Comparison of ENCODE assay signal across 34 mouse cellular contexts in genomic region chr2:31663804-31664180, GRCm38 (mm10). TPM values are rescaled to one million over a fixed set of nuclear protein-coding genes. Genes with fewer than 3 reads are reported as not detected.
"Had no signal": no experiment of that assay in that cellular context is flagged by ENCODE, and none has a peak within 500 bp of the region (broad histone marks: within the 10 kb centered on the region; RNA-seq: fewer than 3 reads in every experiment).

No protein-coding gene starts in this region.

- H3K4me2 ChIP-seq: embryonic facial prominence, embryonic 12.5 days; embryonic facial prominence, embryonic 13.5 days; embryonic facial prominence, embryonic 15.5 days; forebrain, embryonic 12.5 days; forebrain, embryonic 13.5 days; forebrain, embryonic 15.5 days had no signal

- H3K36me3 ChIP-seq: embryonic facial prominence, embryonic 10.5 days; embryonic facial prominence, embryonic 12.5 days; embryonic facial prominence, embryonic 13.5 days; embryonic facial prominence, embryonic 15.5 days; forebrain, embryonic 10.5 days; forebrain, embryonic 12.5 days; forebrain, embryonic 15.5 days had no signal

- ATAC-seq: forebrain, embryonic 13.5 days; forebrain, embryonic 14.5 days; forebrain, embryonic 15.5 days; forebrain, embryonic 16.5 days; forebrain, postnatal 0 days had no signal

- H3K4me3 ChIP-seq: embryonic facial prominence, embryonic 10.5 days; embryonic facial prominence, embryonic 12.5 days; embryonic facial prominence, embryonic 13.5 days; embryonic facial prominence, embryonic 15.5 days; erythroblast, embryonic 14.5 days; forebrain, embryonic 10.5 days; forebrain, embryonic 12.5 days; forebrain, embryonic 13.5 days; forebrain, embryonic 15.5 days; gastrocnemius, adult 2 months had no signal

- H3K4me1 ChIP-seq: embryonic facial prominence, embryonic 12.5 days; embryonic facial prominence, embryonic 13.5 days; embryonic facial prominence, embryonic 15.5 days; forebrain, embryonic 10.5 days; forebrain, embryonic 12.5 days; forebrain, embryonic 13.5 days; forebrain, embryonic 15.5 days had no signal

- DNase-seq: cerebellum, adult 18-20 months; cerebellum, adult 2 months; cerebellum, adult 8-10 months; cerebellum, adult 9-10 months; cerebellum, adult 9-11 months; cerebellum, postnatal 10 days; cerebellum, postnatal 14 days; cerebellum, postnatal 25 days; cerebellum, postnatal 36 days; embryo, embryonic 11 days; forebrain, postnatal 0 days; gastrocnemius, adult 2 months; gastrocnemius, postnatal 10 days; gastrocnemius, postnatal 14 days; gastrocnemius, postnatal 25 days; gastrocnemius, postnatal 36 days; heart, adult 11 months had no signal

- H3K9ac ChIP-seq: embryonic facial prominence, embryonic 12.5 days; embryonic facial prominence, embryonic 13.5 days; embryonic facial prominence, embryonic 15.5 days; forebrain, embryonic 12.5 days; forebrain, embryonic 13.5 days; forebrain, embryonic 15.5 days; forebrain, postnatal 0 days had no signal

- H3K27ac ChIP-seq: embryonic facial prominence, embryonic 10.5 days; embryonic facial prominence, embryonic 12.5 days; embryonic facial prominence, embryonic 13.5 days; embryonic facial prominence, embryonic 15.5 days; forebrain, embryonic 10.5 days; forebrain, embryonic 12.5 days; forebrain, embryonic 13.5 days; forebrain, embryonic 15.5 days; gastrocnemius, adult 2 months had no signal

- H3K9me3 ChIP-seq: embryonic facial prominence, embryonic 12.5 days; forebrain, embryonic 13.5 days; forebrain, embryonic 15.5 days had no signal

RNA-seq across cellular contexts. Expression of gene Prdm12, which starts 24.0 kb away (rescaled TPM):
- total RNA-seq: common myeloid progenitor, adult 5-6 weeks; gastrocnemius, adult 18-20 months; gastrocnemius, adult 2 months; gastrocnemius, adult 8-10 months; gastrocnemius, postnatal 10 days; gastrocnemius, postnatal 14 days; gastrocnemius, postnatal 25 days; gastrocnemius, postnatal 36 days; gastrocnemius, postnatal 4 days; granulocyte monocyte progenitor cell, adult 5-6 weeks had no signal
- polyA plus RNA-seq: cerebellum, adult 2 months; erythroblast, embryonic 14.5 days; gonadal fat pad, adult 2 months had no signal
